Mouse (Mus musculus) cerebral cortex, adult 2 months (tissue): ENCODE measurements around the gene Zkscan14.

ENCODE experiments used
- WGBS: fragments of 180-500 bp; shearing (Covaris S2); methylation state at CpG from one replicate; pipeline ENCODE4 v1.1.7; 2018; 5-methylcytosine and 5-hydroxymethylcytosine counted together

The Zkscan14 gene

GRCm38 (mm10) chr5:145200387-145200786 is 1.3 kb downstream of the Zkscan14 start:
- 71% methylated on average over 7 of the region's 7 CpGs for WGBS

- 78% methylated on average over 2 of the region's 2 CpGs for WGBS
Measured at GRCm38 (mm10) chr5:145191962-145192361, 9.7 kb downstream of the Zkscan14 start, which contains the start of gene Atp5j2. Gene Atp5j2 (minus strand): TSS chr5:145192062.

GRCm38 (mm10) chr5:145190875-145191798 is 10.5 kb downstream of the Zkscan14 start:
- under 1% methylated on average over 41 of the region's 41 CpGs for WGBS

GRCm38 (mm10) chr5:145190373-145190772 is 11.3 kb downstream of the Zkscan14 start:
- 28% methylated on average over 5 of the region's 5 CpGs for WGBS

GRCm38 (mm10) chr5:145189416-145189815 is 12.3 kb downstream of the Zkscan14 start:
- 93% methylated on average over 6 of the region's 6 CpGs for WGBS

GRCm38 (mm10) chr5:145185244-145185643 is 16.4 kb downstream of the Zkscan14 start:
- WGBS: 85% methylated on average over 2 of the region's 2 CpGs

GRCm38 (mm10) chr5:145178461-145178980 is 23.1 kb downstream of the Zkscan14 start:
- 81% methylated on average over 18 of the region's 18 CpGs for WGBS

GRCm38 (mm10) chr5:145167306-145167661 is 34.4 kb downstream of the Zkscan14 start:
- 1% methylated on average over 27 of the region's 28 CpGs for WGBS

GRCm38 (mm10) chr5:145166536-145167305 is 34.9 kb downstream of the Zkscan14 start, which contains the start of the genes Ptcd1 and Cpsf4:
Gene Ptcd1 (minus strand): TSS chr5:145167108.
Gene Cpsf4 (plus strand): TSS chr5:145167213.
- WGBS: under 1% methylated on average over 51 of the region's 51 CpGs

GRCm38 (mm10) chr5:145165184-145165583 is 36.5 kb downstream of the Zkscan14 start:
- 80% methylated on average over 15 of the region's 15 CpGs for WGBS

GRCm38 (mm10) chr5:145164710-145165109 is 37.0 kb downstream of the Zkscan14 start:
- WGBS: 50% methylated on average over 3 of the region's 3 CpGs

GRCm38 (mm10) chr5:145161361-145161760 is 40.3 kb downstream of the Zkscan14 start:
- WGBS: 95% methylated on average over 14 of the region's 14 CpGs

GRCm38 (mm10) chr5:145152690-145153089 is 49.0 kb downstream of the Zkscan14 start:
- 89% methylated on average over 5 of the region's 5 CpGs for WGBS

GRCm38 (mm10) chr5:145149294-145149693 is 52.4 kb downstream of the Zkscan14 start:
- 88% methylated on average over 6 of the region's 6 CpGs for WGBS

- 89% methylated on average over 5 of the region's 5 CpGs for WGBS
Measured at GRCm38 (mm10) chr5:145147748-145148147, 53.9 kb downstream of the Zkscan14 start.
